Mouse (Mus musculus) kidney, postnatal 36 days (tissue): ENCODE measurements around the gene Pde1c.
A peak's percentile ranks its signal among the peaks of the same experiment; 100 is the strongest.
"Not testable (repeated sequence)": the region's sequence is repeated elsewhere in the genome, so short reads cannot be mapped to it uniquely, and the experiment has no call there.

ENCODE experiments used
- DNase-seq, 2 experiments: peaks; one replicate each; pipeline ENCODE4 v3.0.0; 2021 to 2022; ENCODE audit warnings: mixed read lengths in 2 of 2

Gene Pde1c

GRCm38 (mm10) chr6:56568470-56569372, at the start of gene Pde1c:
Pde1c (minus strand) TSS chr6:56569103.
- DNase-seq, result peak; percentile 14 to 58

- peak; percentile 34 to 39 for DNase-seq
These were observed 48.2 kb upstream of the Pde1c start for GRCm38 (mm10) chr6:56616982-56617613.

- peak in 1 of 2 experiments; percentile 1 for DNase-seq
These were observed 47.5 kb upstream of the Pde1c start for GRCm38 (mm10) chr6:56616228-56616981.

GRCm38 (mm10) chr6:56609529-56609928, 40.6 kb upstream of the Pde1c start:
- not testable (repeated sequence) for DNase-seq

- DNase-seq, result peak; percentile 52 to 71
These were observed 39.4 kb upstream of the Pde1c start for GRCm38 (mm10) chr6:56608277-56608676.

- no peak for DNase-seq
These were observed 10.7 kb upstream of the Pde1c start for GRCm38 (mm10) chr6:56579568-56579967.

- DNase-seq, result no peak
These were observed 8.0 kb downstream of the Pde1c start for GRCm38 (mm10) chr6:56560891-56561290.

GRCm38 (mm10) chr6:56560474-56560888, 8.4 kb downstream of the Pde1c start:
- no peak for DNase-seq

- DNase-seq, result no peak
These were observed 10.2 kb downstream of the Pde1c start for GRCm38 (mm10) chr6:56558711-56559110.

- DNase-seq, result no peak
These were observed 13.1 kb downstream of the Pde1c start for GRCm38 (mm10) chr6:56555848-56556247.

- no peak for DNase-seq
These were observed 13.5 kb downstream of the Pde1c start for GRCm38 (mm10) chr6:56555382-56555781.

GRCm38 (mm10) chr6:56551022-56551421, 17.9 kb downstream of the Pde1c start:
- DNase-seq, result no peak

GRCm38 (mm10) chr6:56540247-56540646, 28.7 kb downstream of the Pde1c start:
- no peak for DNase-seq

- no peak for DNase-seq
These were observed 34.2 kb downstream of the Pde1c start for GRCm38 (mm10) chr6:56534653-56535052.

GRCm38 (mm10) chr6:56532257-56532656, 36.6 kb downstream of the Pde1c start:
- no peak for DNase-seq

- no peak for DNase-seq
These were observed 44.7 kb downstream of the Pde1c start for GRCm38 (mm10) chr6:56523938-56524866.

- DNase-seq, result no peak
These were observed 79.7 kb downstream of the Pde1c start for GRCm38 (mm10) chr6:56489161-56489560.

- DNase-seq, result no peak
These were observed 83.8 kb downstream of the Pde1c start for GRCm38 (mm10) chr6:56485078-56485477.

GRCm38 (mm10) chr6:56480914-56481482, 87.9 kb downstream of the Pde1c start:
- peak; percentile 21 to 78 for DNase-seq

GRCm38 (mm10) chr6:56476581-56476980, 92.3 kb downstream of the Pde1c start:
- peak; percentile 2 to 34 for DNase-seq

GRCm38 (mm10) chr6:56458098-56458497, 110.8 kb downstream of the Pde1c start:
- peak in 1 of 2 experiments; percentile 33 for DNase-seq

GRCm38 (mm10) chr6:56447917-56448316, 121.0 kb downstream of the Pde1c start:
- peak in 1 of 2 experiments; percentile 4 for DNase-seq
